Mouse (Mus musculus): ENCODE measurements around the gene C1qtnf5. TPM values are rescaled to one million over a fixed set of nuclear protein-coding genes. Genes with fewer than 3 reads are reported as not detected.

Gene C1qtnf5
- total RNA-seq, 2 experiments from 2014 or later: 8.4 to 8.9 TPM

Other genes with a start within 250 kb of the C1qtnf5 start
- gene Thy1, start 63.9 kb upstream of the C1qtnf5 start, total RNA-seq (2021): 10 to 100 TPM; 13.3 to 15.3 TPM
- gene Usp2, start 40.2 kb upstream of the C1qtnf5 start, total RNA-seq (2021): 100 to 1,000 TPM; 137 to 198 TPM
- gene Mfrp, start 5.5 kb upstream of the C1qtnf5 start, total RNA-seq (2021): not detected
- under 1 TPM in 1 of 2 experiments, not detected in 1; 0.14 TPM for gene Gm49380, start 6.3 kb downstream of the C1qtnf5 start, total RNA-seq (2021)
- 1 to 10 TPM; 6.7 to 7.6 TPM for gene Rnf26, start 6.3 kb downstream of the C1qtnf5 start, total RNA-seq (2021)
- gene Mcam, start 27.2 kb downstream of the C1qtnf5 start, total RNA-seq (2021): 10 to 100 TPM; 38.7 to 39.3 TPM
- 10 to 100 TPM; 17.7 to 22.6 TPM for gene Cbl, start 126.8 kb downstream of the C1qtnf5 start, total RNA-seq (2021)
- not detected for gene Ccdc153, start 133.4 kb downstream of the C1qtnf5 start, total RNA-seq (2021)
- 1 to 10 TPM; 3.5 to 4.3 TPM for gene Pdzd3, start 144.2 kb downstream of the C1qtnf5 start, total RNA-seq (2021)
- 10 to 100 TPM; 19.6 to 24.5 TPM for gene Nlrx1, start 161.4 kb downstream of the C1qtnf5 start, total RNA-seq (2021)
- under 1 TPM; 0.69 to 0.79 TPM for gene Abcg4, start 181.4 kb downstream of the C1qtnf5 start, total RNA-seq (2021)
- gene Hinfp, start 198.4 kb downstream of the C1qtnf5 start, total RNA-seq (2021): 1 to 10 TPM; 7.8 to 8.7 TPM
- 10 to 100 TPM; 14.0 to 14.2 TPM for gene C2cd2l, start 213.0 kb downstream of the C1qtnf5 start, total RNA-seq (2021)
- 10 to 100 TPM; 18.6 to 22.4 TPM for gene Dpagt1, start 218.8 kb downstream of the C1qtnf5 start, total RNA-seq (2021)
- gene H2afx, start 227.4 kb downstream of the C1qtnf5 start, total RNA-seq (2021): 10 to 100 TPM; 13.3 to 13.6 TPM
- gene Hmbs, start 237.0 kb downstream of the C1qtnf5 start, total RNA-seq (2021): 10 to 100 TPM; 41.1 to 49.8 TPM

Data from heart, postnatal 36 days (tissue).